Mouse (Mus musculus) kidney, embryonic 16.5 days (tissue): Measurements from ENCODE around the gene F2r. TPM values are rescaled to one million over a fixed set of nuclear protein-coding genes. Genes with fewer than 3 reads are reported as not detected.

Source experiments
- ATAC-seq: fragments of 200-750 bp; cut with Nextera tagmentation; 2 replicates; pipeline ENCODE4 v1.8.0; 2017; ENCODE audit warnings: moderate TSS enrichment; ENCODE audit not compliant: low FRiP score, low TSS enrichment
- H3K27ac ChIP-seq: fragments of 300-500 bp; sonication (generic); 2 replicates; pipeline ENCODE4 v1.5.1; 2014; ENCODE audit warnings: low read length
- H3K27me3 ChIP-seq: fragments of 300-500 bp; sonication (generic); 2 replicates; pipeline ENCODE4 v1.6.1; 2014; ENCODE audit warnings: low read length, control low read depth, mixed read lengths; ENCODE audit not compliant: insufficient read depth
- H3K36me3 ChIP-seq: fragments of 300-500 bp; sonication (generic); 2 replicates; pipeline ENCODE4 v1.6.1; 2014; ENCODE audit warnings: low read length, control low read depth, mixed read lengths; ENCODE audit not compliant: insufficient read depth
- H3K4me1 ChIP-seq: fragments of 300-500 bp; sonication (generic); 2 replicates; pipeline ENCODE4 v1.6.1; 2014; ENCODE audit warnings: low read length, control low read depth, mixed read lengths; ENCODE audit not compliant: insufficient read depth
- H3K4me2 ChIP-seq: fragments of 300-500 bp; sonication (generic); replicated peaks from 2 replicates; pipeline ENCODE4 v1.6.1; 2014; ENCODE audit warnings: low read depth, low read length
- H3K4me3 ChIP-seq: fragments of 300-500 bp; sonication (generic); 2 replicates; pipeline ENCODE4 v1.5.1; 2014; ENCODE audit warnings: mild to moderate bottlenecking, low read length
- H3K9ac ChIP-seq: fragments of 300-500 bp; sonication (generic); replicated peaks from 2 replicates; pipeline ENCODE4 v1.6.1; 2014; ENCODE audit warnings: low read length
- H3K9me3 ChIP-seq: fragments of 300-500 bp; sonication (generic); 2 replicates; pipeline ENCODE4 v1.6.1; 2016; ENCODE audit warnings: low read length, control low read depth
- WGBS: fragments of 180-500 bp; shearing (Covaris S2); extraction: QIAGEN DNeasy Blood & Tissue Kit; methylation state at CpG from one replicate; pipeline ENCODE4 v1.1.7; 2014; 5-methylcytosine and 5-hydroxymethylcytosine counted together
- polyA plus RNA-seq: library from polyadenylated mRNA; unstranded; fragments of >200 nt; fragmentation: Nextera tagmentation; extraction: Ambion mirVana; gene quantifications from 2 replicates; pipeline ENCODE4 v1.2.1, GENCODE M21; 2015

The F2r gene
- polyA plus RNA-seq, 1 experiment from 2014 or later, result 142 TPM

- H3K4me2 ChIP-seq, result no peak overlapping the region
- 0% methylated on average over 3 of the region's 3 CpGs for WGBS
- no peak overlapping the region for H3K4me3 ChIP-seq
- ATAC-seq, result peak; percentile 61; the same call in 1 of the 2 replicates
- H3K27me3 ChIP-seq, result no peaks in the 10 kb centered on the region
- no peak overlapping the region for H3K9ac ChIP-seq
- no peak overlapping the region for H3K27ac ChIP-seq
- H3K4me1 ChIP-seq, result no peaks in the 10 kb centered on the region
- H3K36me3 ChIP-seq, result no peaks in the 10 kb centered on the region
- H3K9me3 ChIP-seq, result no peaks in the 10 kb centered on the region
Measured at GRCm38 (mm10) chr13:95563693-95564092, 54.6 kb downstream of the F2r start.

- ATAC-seq, result no peak
- WGBS, result 65% methylated on average over 10 of the region's 10 CpGs
Measured at GRCm38 (mm10) chr13:95563066-95563610, 55.1 kb downstream of the F2r start.

GRCm38 (mm10) chr13:95557326-95557725 is 61.0 kb downstream of the F2r start:
- no peak overlapping the region for H3K4me2 ChIP-seq
- no peaks in the 10 kb centered on the region for H3K4me1 ChIP-seq
- no peaks in the 10 kb centered on the region for H3K36me3 ChIP-seq
- no peak overlapping the region for H3K27ac ChIP-seq
- no peak overlapping the region for H3K4me3 ChIP-seq
- 88% methylated on average over 7 of the region's 7 CpGs for WGBS
- no peak for ATAC-seq
- H3K27me3 ChIP-seq, result no peaks in the 10 kb centered on the region
- no peak overlapping the region for H3K9ac ChIP-seq
- H3K9me3 ChIP-seq, result no peaks in the 10 kb centered on the region

More at GRCm38 (mm10) chr13:95563066-95563610, 55.1 kb downstream of the F2r start:
- H3K4me2 ChIP-seq, result no peak overlapping the region
- no peaks in the 10 kb centered on the region for H3K27me3 ChIP-seq
- H3K4me3 ChIP-seq, result no peak overlapping the region
- H3K9ac ChIP-seq, result no peak overlapping the region
- H3K27ac ChIP-seq, result no peak overlapping the region
- H3K4me1 ChIP-seq, result no peaks in the 10 kb centered on the region
- no peaks in the 10 kb centered on the region for H3K36me3 ChIP-seq
- no peaks in the 10 kb centered on the region for H3K9me3 ChIP-seq

- 80% methylated on average over 11 of the region's 11 CpGs for WGBS
- Histone ChIP-seq H3K9ac (no peak overlapping the region), H3K36me3 (no peaks in the 10 kb centered on the region), H3K4me2 (no peak overlapping the region), H3K27me3 (no peaks in the 10 kb centered on the region), H3K27ac (no peak overlapping the region), H3K4me3 (no peak overlapping the region), H3K9me3 (no peaks in the 10 kb centered on the region), H3K4me1 (peaks cover 7% of the 10 kb centered on the region)
- no peak for ATAC-seq
Measured at GRCm38 (mm10) chr13:95553885-95554492, 64.3 kb downstream of the F2r start.

Other genes starting within 250 kb of the F2r start
- 34.0 and 35.8 TPM in 2 replicates for gene Aggf1, start 243.1 kb downstream of the F2r start, polyA plus RNA-seq
- gene Crhbp, start 173.6 kb downstream of the F2r start, polyA plus RNA-seq, result 0.09 and 0.17 TPM in 2 replicates
- not detected in 2 replicates for gene S100z, start 139.8 kb downstream of the F2r start, polyA plus RNA-seq
- gene F2rl1, start 93.3 kb downstream of the F2r start, polyA plus RNA-seq, result 11.1 and 11.6 TPM in 2 replicates
- gene F2rl2, start 78.4 kb upstream of the F2r start, polyA plus RNA-seq, result 0.22 and 0.30 TPM in 2 replicates